Mouse (Mus musculus) MEL (cell line): Measurements from ENCODE around the gene Krt79.

ENCODE experiments used
- CHD1 ChIP-seq: IDR thresholded peaks from 2 replicates; pipeline ENCODE4 v1.6.1; 2012; ENCODE audit warnings: low read depth, mild to moderate bottlenecking, inconsistent platforms, low read length, improper control_type of control experiment
- CTCF ChIP-seq, 3 experiments: IDR thresholded peaks in 2 of 3; conservative IDR thresholded peaks in 1 of 3; 2 replicates each; pipeline ENCODE4 v1.5.1; 2011 to 2012; ENCODE audit warnings: low read length in 3 of 3, low read depth in 2 of 3, mild to moderate bottlenecking in 2 of 3, improper control_type of control experiment in 1 of 3, inconsistent platforms in 1 of 3, mixed read lengths in 1 of 3, moderate library complexity in 1 of 3; ENCODE audit not compliant: control insufficient read depth in 1 of 3, insufficient read depth in 1 of 3, poor library complexity in 1 of 3, severe bottlenecking in 1 of 3
- KAT2A ChIP-seq: conservative IDR thresholded peaks from 2 replicates; pipeline ENCODE4 v1.6.1; 2012; ENCODE audit warnings: low read depth, low read length, improper control_type of control experiment, inconsistent platforms
- MEF2A ChIP-seq: IDR thresholded peaks from 2 replicates; pipeline ENCODE4 v1.6.1; 2014; ENCODE audit warnings: low read depth, mild to moderate bottlenecking, inconsistent platforms, low read length, improper control_type of control experiment; ENCODE audit not compliant: poor library complexity, insufficient replicate concordance, severe bottlenecking; ENCODE audit errors: extremely low read depth
- POLR2A ChIP-seq, 2 experiments: IDR thresholded peaks; 2 replicates each; pipeline ENCODE4 v1.6.1; 2011 to 2012; ENCODE audit warnings: low read length in 2 of 2, mild to moderate bottlenecking in 2 of 2, control low read depth in 1 of 2, improper control_type of control experiment in 1 of 2, low read depth in 1 of 2, moderate library complexity in 1 of 2; ENCODE audit not compliant: control insufficient read depth in 1 of 2, insufficient read depth in 1 of 2, poor library complexity in 1 of 2

- TF ChIP-seq MEF2A (no peak), KAT2A (no peak), CHD1 (no peak), CTCF (IDR thresholded peaks at IDR 0.05 in 2 of 3, conservative IDR thresholded peaks at IDR 0.05 in 1 of 3; ENCODE audit: control insufficient read depth in 1 of 3, insufficient read depth in 1 of 3, low read depth in 2 of 3, low read length in 3 of 3, poor library complexity in 1 of 3, severe bottlenecking in 1 of 3) (no peak), POLR2A (IDR thresholded peaks at IDR 0.05; ENCODE audit: control insufficient read depth in 1 of 2, insufficient read depth in 1 of 2, low read depth in 1 of 2, low read length in 2 of 2, poor library complexity in 1 of 2) (no peak)
Measured at GRCm38 (mm10) chr15:101958891-101959290, 18.8 kb upstream of the Krt79 start.
